Mouse (Mus musculus) liver, embryonic 14.5 days (tissue): ENCODE measurements around the gene Pmch. TPM values are rescaled to one million over a fixed set of nuclear protein-coding genes. Genes with fewer than 3 reads are reported as not detected.

ENCODE experiments used
- ATAC-seq: fragments of 200-750 bp; cut with Nextera tagmentation; 2 replicates; pipeline ENCODE4 v1.8.0; 2017; ENCODE audit warnings: moderate number of reproducible peaks, mild to moderate bottlenecking, moderate library complexity; ENCODE audit not compliant: insufficient read depth
- DNase-seq, 3 experiments: peaks; one replicate each; pipeline ENCODE4 v3.0.0-alpha.2; 2012 to 2013; ENCODE audit warnings: low read depth in 3 of 3, low spot score in 3 of 3
- H3K27ac ChIP-seq: fragments of 300-500 bp; sonication (generic); 2 replicates; pipeline ENCODE4 v1.5.1; 2014; ENCODE audit warnings: moderate library complexity, mild to moderate bottlenecking, control low read depth, inconsistent platforms
- H3K27me3 ChIP-seq: fragments of 300-500 bp; sonication (generic); 2 replicates; pipeline ENCODE4 v1.6.1; 2014; ENCODE audit warnings: mild to moderate bottlenecking, low read length, moderate library complexity; ENCODE audit not compliant: control insufficient read depth, insufficient read depth
- H3K36me3 ChIP-seq: fragments of 300-500 bp; sonication (generic); replicated peaks from 2 replicates; pipeline ENCODE4 v1.6.1; 2014; ENCODE audit warnings: low read depth; ENCODE audit not compliant: control insufficient read depth, insufficient read depth
- H3K4me1 ChIP-seq, 2 experiments: fragments of 200-500 bp in 1 of 2; fragments of 300-500 bp in 1 of 2; sonication (generic) in 1 of 2; replicated peaks; 2 replicates each; pipeline ENCODE4 v1.6.1; 2012 to 2014; ENCODE audit warnings: antibody characterized with exemption in 1 of 2, inconsistent platforms in 1 of 2, low read length in 1 of 2; ENCODE audit not compliant: control insufficient read depth in 2 of 2, insufficient read depth in 2 of 2
- H3K4me2 ChIP-seq: fragments of 300-500 bp; sonication (generic); 2 replicates; pipeline ENCODE4 v1.6.1; 2014; ENCODE audit warnings: low read depth, mild to moderate bottlenecking, control low read depth, moderate library complexity
- H3K4me3 ChIP-seq, 2 experiments: fragments of 200-500 bp in 1 of 2; fragments of 300-500 bp in 1 of 2; sonication (generic) in 1 of 2; 2 replicates each; pipeline ENCODE4 v1.5.1; 2012 to 2014; ENCODE audit warnings: low read depth in 2 of 2, low read length in 2 of 2, mild to moderate bottlenecking in 2 of 2, control low read depth in 1 of 2, inconsistent platforms in 1 of 2, moderate library complexity in 1 of 2; ENCODE audit not compliant: insufficient read depth in 1 of 2
- H3K9ac ChIP-seq: fragments of 300-500 bp; sonication (generic); replicated peaks from 2 replicates; pipeline ENCODE4 v1.6.1; 2014; ENCODE audit warnings: mild to moderate bottlenecking, control low read depth, moderate library complexity
- H3K9me3 ChIP-seq: fragments of 300-500 bp; sonication (generic); 2 replicates; pipeline ENCODE4 v1.6.1; 2016; ENCODE audit warnings: low read length, mixed read lengths; ENCODE audit not compliant: control insufficient read depth
- CTCF ChIP-seq: IDR thresholded peaks from 2 replicates; pipeline ENCODE4 v1.5.1; 2016; ENCODE audit warnings: antibody characterized with exemption, low read depth, control low read depth
- EP300 ChIP-seq: IDR thresholded peaks from 2 replicates; pipeline ENCODE4 v1.6.1; 2016; ENCODE audit warnings: antibody characterized with exemption, low read depth
- WGBS: fragments of 180-500 bp; shearing (Covaris S2); extraction: QIAGEN DNeasy Blood & Tissue Kit; methylation state at CpG from one replicate; pipeline ENCODE4 v1.1.7; 2014; ENCODE audit not compliant: insufficient replicate concordance; 5-methylcytosine and 5-hydroxymethylcytosine counted together
- polyA plus RNA-seq, 2 experiments: library from polyadenylated mRNA; depleted of rRNA in 1 of 2; stranded (reverse) in 1 of 2; unstranded in 1 of 2; fragments of >200 nt; fragmentation: Nextera tagmentation in 1 of 2; extraction: Ambion mirVana in 1 of 2; gene quantifications; 2 replicates each; pipeline versions ENCODE4 v1.2.1 to v1.2.3; 2012 to 2014

Gene Pmch
- polyA plus RNA-seq (2012; rRNA removed) (not detected in 2 replicates), polyA plus RNA-seq (2014; fragmentation: Nextera tagmentation; extraction: Ambion mirVana) (0.37 and 0.40 TPM in 2 replicates)

DNA sequence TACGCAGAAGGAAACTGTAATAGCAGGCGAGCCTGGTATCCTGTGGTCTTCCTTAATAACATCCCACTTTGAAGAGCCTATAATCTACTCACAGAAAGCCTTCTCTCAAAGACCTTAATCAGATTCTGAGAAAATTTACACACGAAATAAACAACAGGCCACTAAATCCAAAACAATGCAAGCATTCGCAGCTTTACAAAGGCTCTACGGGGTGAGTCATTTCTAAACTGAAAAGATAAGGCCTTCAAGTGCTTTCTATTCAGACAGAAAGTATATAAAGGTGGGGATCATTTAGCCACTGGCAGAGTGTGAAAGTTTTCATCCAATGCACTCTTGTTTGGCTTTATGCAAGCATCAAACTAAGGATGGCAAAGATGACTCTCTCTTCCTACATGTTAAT lies at the start of gene Pmch:
TSS of gene Pmch (plus strand) at position 301 of the 400 bp plus-strand sequence.
- no peak within 1 kb of the TSS for H3K27ac ChIP-seq
- no peaks in the 10 kb centered on the region for H3K9me3 ChIP-seq
- H3K36me3 ChIP-seq: peaks cover 13% of the 10 kb centered on the region
- no peak for TF ChIP-seq EP300
- TF ChIP-seq CTCF: no peak
- no peak within 1 kb of the TSS for H3K4me2 ChIP-seq
- no peaks in the 10 kb centered on the region for H3K4me1 ChIP-seq
- DNase-seq (no peak), ATAC-seq (no peak)
- H3K27me3 ChIP-seq: no peaks in the 10 kb centered on the region
- WGBS: 73% methylated on average over 5 of the region's 5 CpGs
- H3K4me3 ChIP-seq: no peak within 1 kb of the TSS
- H3K9ac ChIP-seq: no peak within 1 kb of the TSS

- Histone ChIP-seq H3K4me3 (no peak overlapping the region), H3K4me1 (no peaks in the 10 kb centered on the region), H3K4me2 (no peak overlapping the region), H3K27me3 (no peaks in the 10 kb centered on the region), H3K36me3 (no peaks in the 10 kb centered on the region), H3K9me3 (no peaks in the 10 kb centered on the region), H3K9ac (no peak overlapping the region), H3K27ac (no peak overlapping the region)
- 61% methylated on average over 4 of the region's 4 CpGs for WGBS
- ATAC-seq: no peak
- DNase-seq: no peak
- TF ChIP-seq CTCF (no peak), EP300 (no peak)
Observed at GRCm38 (mm10) chr10:88044297-88044696, 46.6 kb upstream of the Pmch start.

DNA sequence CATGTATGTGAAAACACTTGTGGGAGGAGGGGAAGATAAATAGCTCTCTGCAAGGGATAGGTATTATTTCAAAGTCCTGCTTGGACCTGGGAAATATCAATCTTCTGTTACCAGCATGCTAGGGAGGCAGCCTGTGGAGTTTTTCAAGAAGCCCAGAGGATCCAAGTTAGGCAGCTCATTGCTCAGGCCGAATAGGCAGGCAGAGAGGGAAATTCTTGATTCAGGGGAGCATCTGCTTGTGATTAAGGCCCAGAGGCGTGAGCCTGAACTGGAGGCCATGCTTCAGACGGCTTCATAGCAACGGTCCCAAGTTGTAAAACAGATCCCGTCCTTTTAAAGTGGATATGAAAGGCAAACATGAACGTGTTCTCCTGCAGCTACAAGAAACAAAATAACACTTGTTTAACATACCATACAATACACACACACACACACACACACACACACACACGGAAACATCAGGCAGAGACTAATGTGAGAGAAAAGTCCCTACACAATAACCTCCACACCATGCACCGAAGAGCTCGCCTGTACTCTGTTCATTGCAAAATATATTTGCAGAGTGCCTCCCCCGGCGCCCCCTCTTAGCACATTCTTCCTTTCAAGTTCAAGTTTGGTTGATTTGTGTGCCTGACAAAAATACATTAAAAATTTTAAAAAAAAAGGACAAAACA lies 44.6 kb upstream of the Pmch start:
- ATAC-seq: no peak
- no peak overlapping the region for H3K9ac ChIP-seq
- no peaks in the 10 kb centered on the region for H3K36me3 ChIP-seq
- H3K27me3 ChIP-seq: no peaks in the 10 kb centered on the region
- DNase-seq: no peak
- no peak overlapping the region for H3K4me2 ChIP-seq
- WGBS: 66% methylated on average over 11 of the region's 11 CpGs
- no peak overlapping the region for H3K27ac ChIP-seq
- no peak for TF ChIP-seq EP300
- TF ChIP-seq CTCF: no peak
- no peak overlapping the region for H3K4me3 ChIP-seq
- H3K4me1 ChIP-seq: no peaks in the 10 kb centered on the region
- H3K9me3 ChIP-seq: no peaks in the 10 kb centered on the region

- no peak for ATAC-seq
- Histone ChIP-seq H3K27me3 (no peaks in the 10 kb centered on the region), H3K4me2 (no peak overlapping the region), H3K4me3 (no peak overlapping the region), H3K4me1 (0 out of 4 replicates have a peak, but pooled peaks cover 0 to 1% of the 10 kb centered on the region in 2 experiments), H3K9me3 (no peaks in the 10 kb centered on the region), H3K36me3 (no peaks in the 10 kb centered on the region), H3K27ac (no peak overlapping the region), H3K9ac (no peak overlapping the region)
- 40% methylated on average over 14 of the region's 14 CpGs for WGBS
- TF ChIP-seq EP300 (no peak), CTCF (no peak)
- DNase-seq: no peak
Observed at GRCm38 (mm10) chr10:88054233-88054985, 36.5 kb upstream of the Pmch start.
